Mouse (Mus musculus) neutrophil, adult 59 days (primary cell): ENCODE data around the gene Cd180. TPM values are rescaled to one million over a fixed set of nuclear protein-coding genes. Genes with fewer than 3 reads are reported as not detected.

Source experiments
- total RNA-seq, 2 experiments: library from RNA; stranded (reverse); gene quantifications; 1 replicate in 1 of 2; 2 replicates in 1 of 2; pipeline ENCODE4 v1.2.4; 2023

Gene Cd180
- 10 to 100 TPM; 38.8 to 65.2 TPM for total RNA-seq

DNA sequence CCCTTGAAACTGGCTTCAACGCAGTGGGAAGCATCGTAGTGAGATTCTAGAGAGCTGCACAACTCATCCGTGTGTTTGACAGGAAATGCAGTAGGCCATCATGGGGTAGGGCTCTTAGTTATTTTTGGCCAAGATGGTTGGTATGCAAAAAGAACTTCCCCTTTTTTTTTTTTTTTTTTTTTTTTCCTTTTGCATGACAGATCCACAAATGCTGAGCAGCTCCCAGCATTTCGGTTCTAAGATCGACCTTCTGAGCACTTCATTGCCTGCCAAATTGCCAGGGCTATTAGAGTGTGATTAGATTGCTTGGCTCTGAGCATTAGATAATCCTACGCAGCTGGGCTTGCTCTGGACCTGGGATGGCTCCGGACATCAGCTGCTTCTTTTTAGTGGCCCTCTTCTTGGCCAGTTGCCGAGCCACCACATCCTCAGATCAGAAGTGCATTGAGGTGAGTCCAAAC lies at the start of gene Cd180:
TSS of gene Cd180 (plus strand) at position 218 of the 461 bp plus-strand sequence.

